Mouse (Mus musculus): ENCODE results near the gene Elp5. TPM values are rescaled to one million over a fixed set of nuclear protein-coding genes. Genes with fewer than 3 reads are reported as not detected.
"Not testable (repeated sequence)": the region's sequence is repeated elsewhere in the genome, so short reads cannot be mapped to it uniquely, and the experiment has no call there.

The Elp5 gene
- total RNA-seq, 4 experiments from 2014 or later = 69.7 to 96.0 (median 77.7) TPM

DNA sequence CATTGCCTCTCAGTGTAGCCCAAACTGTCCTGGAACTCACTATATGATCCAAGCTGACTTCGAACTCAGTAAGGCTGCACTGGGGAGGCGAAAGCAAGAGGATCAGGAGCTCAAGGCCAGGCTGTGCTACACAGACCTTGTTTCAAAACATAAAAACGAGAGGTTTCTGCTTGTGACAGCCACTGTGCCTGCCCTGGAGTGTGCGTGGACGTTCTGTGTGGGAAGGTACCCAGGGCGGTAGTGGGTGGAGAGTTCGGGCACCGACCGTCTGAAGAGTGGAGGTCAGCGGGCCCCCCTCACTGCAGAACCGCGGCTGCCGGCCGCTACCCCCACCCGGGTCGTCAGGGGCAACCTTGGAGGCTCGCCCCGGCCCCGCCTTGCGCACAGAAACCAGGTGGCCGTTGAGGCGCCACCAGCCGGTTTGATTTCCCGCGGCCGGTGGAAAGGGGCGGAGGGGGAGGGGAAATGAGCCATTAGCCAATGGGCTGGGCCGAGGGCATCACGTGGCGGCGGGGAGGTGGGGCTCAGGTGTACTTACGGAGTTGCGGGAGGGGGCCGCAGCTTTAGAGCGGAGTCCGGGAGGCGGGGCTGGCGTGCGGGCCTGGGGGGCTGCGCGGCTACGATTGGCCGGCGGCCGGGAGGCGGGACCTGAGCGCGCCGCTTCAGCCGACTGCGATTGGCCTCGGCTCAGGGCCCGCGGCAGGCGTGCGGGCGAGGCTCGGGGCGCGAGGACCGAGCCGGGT, 47.0 kb downstream of the Elp5 start, which contains the start of gene Ybx2:
Ybx2 (plus strand) TSS at position 660 of the 743 bp plus-strand sequence.
- peak; percentile 77 to 80 for DNase-seq (ENCODE audit: low spot score in 2 of 2)

GRCm38 (mm10) chr11:69934681-69935080, 47.6 kb downstream of the Elp5 start:
- DNase-seq (ENCODE audit: low spot score in 2 of 2) = no peak

GRCm38 (mm10) chr11:69934169-69934568, 48.1 kb downstream of the Elp5 start:
- DNase-seq (ENCODE audit: low spot score in 2 of 2) = peak; percentile 71 to 86

GRCm38 (mm10) chr11:69933066-69933465, 49.3 kb downstream of the Elp5 start:
- DNase-seq (ENCODE audit: low spot score in 2 of 2) = no peak

DNA sequence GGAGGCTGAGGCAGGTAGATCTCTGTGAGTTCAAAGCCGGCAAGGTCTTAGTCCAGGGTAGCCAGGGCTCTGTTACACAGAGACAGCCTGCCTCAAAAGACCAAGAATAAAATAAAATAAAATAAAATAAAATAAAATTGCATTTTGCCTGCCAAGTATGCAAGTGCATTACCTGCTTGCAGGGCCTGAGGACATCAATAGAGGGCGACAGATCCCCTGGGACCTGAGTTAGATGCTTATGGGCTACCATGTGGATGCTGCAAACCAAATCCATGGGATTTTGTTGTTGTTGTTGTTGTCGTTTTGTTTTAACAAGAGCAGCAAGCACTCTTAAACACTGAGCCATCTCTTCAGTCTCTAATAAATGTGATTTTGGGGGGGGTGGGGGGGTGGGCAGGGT, 50.1 kb downstream of the Elp5 start:
- DNase-seq (ENCODE audit: low spot score in 2 of 2) = no peak

- DNase-seq (ENCODE audit: low spot score in 2 of 2) = no peak
Measured at GRCm38 (mm10) chr11:69931769-69932168, 50.5 kb downstream of the Elp5 start.

DNA sequence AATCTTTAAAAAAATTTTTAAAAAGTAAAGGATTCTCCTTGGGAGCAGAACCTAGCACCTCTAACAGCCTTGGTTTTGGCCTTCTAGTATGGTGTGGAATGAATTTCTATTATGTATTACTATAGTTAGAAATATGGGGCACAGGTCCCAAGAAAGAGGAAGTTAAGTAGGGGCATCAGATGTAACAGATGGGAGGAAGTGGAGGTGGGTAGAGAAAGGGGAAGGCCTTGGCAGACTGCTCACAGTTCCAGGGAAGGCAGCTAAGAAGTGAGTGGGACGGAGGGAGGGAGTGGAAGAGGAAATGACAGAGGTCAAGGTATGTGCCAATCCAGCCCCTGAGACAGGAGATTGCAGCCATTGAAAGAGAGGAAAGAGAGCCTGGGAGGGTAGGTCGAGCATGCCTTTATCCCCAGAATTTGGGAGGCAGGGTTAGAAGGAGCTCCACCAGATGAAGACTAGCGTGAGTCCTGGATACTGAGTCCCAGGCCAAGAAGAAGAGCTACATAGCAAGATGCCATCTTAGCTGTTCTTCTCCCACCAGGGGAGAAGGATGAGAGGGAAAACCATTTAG, 51.3 kb downstream of the Elp5 start:
- DNase-seq (ENCODE audit: low spot score in 2 of 2) = no peak

DNA sequence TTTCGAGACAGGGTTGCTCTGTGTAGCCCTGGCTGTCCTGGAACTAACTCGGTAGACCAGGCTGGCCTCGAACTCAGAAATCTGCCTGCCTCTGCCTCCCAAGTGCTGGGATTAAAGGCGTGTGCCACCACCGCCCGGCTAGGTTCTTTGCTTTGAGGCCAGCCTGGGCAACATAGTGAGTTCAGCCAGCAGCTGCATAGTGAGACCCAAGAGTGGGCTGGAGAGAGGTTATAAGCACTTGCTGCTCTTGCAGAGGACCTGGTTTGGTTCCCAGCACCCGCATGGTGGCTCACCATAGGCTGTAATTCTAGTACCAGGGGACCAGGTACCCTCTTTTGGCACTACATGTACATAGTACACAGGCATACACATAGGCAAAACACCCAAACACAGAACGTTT, 52.1 kb downstream of the Elp5 start:
- DNase-seq (ENCODE audit: low spot score in 2 of 2) = not testable (repeated sequence)

DNA sequence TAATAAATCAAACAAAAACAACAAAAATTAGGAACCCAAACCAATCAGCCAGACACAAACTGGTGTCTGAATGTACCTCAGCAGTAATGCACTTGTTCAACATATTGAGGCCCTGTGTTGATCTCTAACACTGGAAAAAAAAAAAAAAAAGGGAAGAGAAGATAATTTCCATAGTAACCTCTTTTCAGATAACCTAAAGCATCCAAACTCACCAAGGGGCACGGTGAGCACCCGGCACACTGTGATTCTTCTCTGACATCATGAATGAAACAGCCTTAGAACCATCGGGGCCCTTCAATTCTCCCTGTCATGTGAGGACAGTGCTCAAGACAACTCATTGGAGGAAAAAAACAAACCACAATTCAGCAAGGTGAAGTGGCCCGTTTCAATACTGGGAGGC, 52.6 kb downstream of the Elp5 start:
- DNase-seq (ENCODE audit: low spot score in 2 of 2) = no peak

DNA sequence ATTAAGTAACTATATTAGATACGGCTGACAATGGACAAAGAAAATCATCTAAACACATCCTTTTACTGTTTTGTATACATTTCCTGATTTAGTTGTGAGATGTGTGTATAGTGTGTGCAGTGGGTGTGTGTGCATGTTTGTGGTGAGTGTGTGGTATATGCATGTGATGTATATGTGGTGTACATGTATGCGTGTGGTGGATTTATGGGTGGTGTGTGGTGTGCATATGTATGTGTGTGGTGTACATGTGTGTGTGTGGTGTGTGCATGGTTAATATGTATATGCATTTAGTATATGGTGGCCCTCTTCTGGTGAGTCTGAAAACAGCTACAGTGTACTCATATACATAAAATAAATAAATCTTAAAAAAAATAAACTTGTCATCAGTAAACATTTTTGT, 54.8 kb downstream of the Elp5 start:
- no peak for DNase-seq (ENCODE audit: low spot score in 2 of 2)

GRCm38 (mm10) chr11:69922796-69923195, 59.5 kb downstream of the Elp5 start:
- no peak for DNase-seq (ENCODE audit: low spot score in 2 of 2)

- no peak for DNase-seq (ENCODE audit: low spot score in 2 of 2)
Measured at GRCm38 (mm10) chr11:69922012-69922756, 60.1 kb downstream of the Elp5 start.

GRCm38 (mm10) chr11:69921114-69922011, 61.0 kb downstream of the Elp5 start, which contains the start of gene Eif5a:
Gene Eif5a (minus strand): TSS chr11:69921958.
- DNase-seq (ENCODE audit: low spot score in 2 of 2) = peak; percentile 100

- peak in 1 of 2 experiments; percentile 32 for DNase-seq (ENCODE audit: low spot score in 2 of 2)
Measured at GRCm38 (mm10) chr11:69920266-69921031, 61.9 kb downstream of the Elp5 start.

DNA sequence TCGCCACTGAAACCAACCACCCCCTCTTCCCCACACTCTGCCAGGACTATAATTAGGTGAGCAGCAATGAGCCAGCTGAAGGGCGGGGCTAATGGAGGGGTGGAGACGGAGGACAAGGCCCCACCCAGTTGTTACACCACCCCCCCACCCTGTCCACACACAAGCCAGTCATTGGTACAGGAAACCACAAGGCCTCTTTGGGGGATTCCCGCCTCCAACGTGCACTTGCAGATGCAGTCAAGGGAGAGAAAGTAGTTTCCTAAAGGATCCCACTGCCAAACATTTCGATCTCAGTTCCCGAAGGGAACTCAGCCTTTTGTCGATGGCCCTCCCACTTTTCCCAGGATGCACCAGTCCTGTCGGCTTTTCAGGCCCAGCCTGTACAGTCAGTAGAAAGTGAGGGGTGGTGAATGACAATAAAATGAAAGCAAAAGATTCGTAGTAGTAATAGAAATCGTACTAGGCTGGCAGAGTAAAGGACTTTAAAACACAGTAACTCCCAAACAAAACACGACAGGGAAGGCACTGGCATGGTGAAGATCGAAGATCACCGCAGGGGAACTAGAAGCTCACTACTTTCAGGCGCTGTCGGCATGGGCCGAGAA, 62.6 kb downstream of the Elp5 start:
- no peak for DNase-seq (ENCODE audit: low spot score in 2 of 2)

DNA sequence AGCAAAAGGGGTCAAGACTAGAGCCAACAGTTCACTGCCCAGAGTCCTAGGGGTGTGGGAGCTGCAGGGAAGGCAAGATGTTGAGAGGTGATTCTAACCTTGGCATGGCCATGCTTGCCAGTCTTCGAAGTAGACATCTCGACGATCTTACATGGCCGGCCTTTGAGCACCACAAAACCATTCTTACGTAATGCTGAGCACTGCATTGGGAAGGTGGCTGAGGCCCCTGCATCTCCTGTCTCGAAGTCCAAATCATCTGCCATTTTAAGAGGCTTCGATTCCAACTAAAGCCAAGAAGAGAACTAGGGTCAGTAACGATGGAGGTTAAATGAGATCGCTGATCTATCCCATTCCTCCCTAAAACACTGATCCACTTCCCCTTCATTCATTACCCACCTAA, 63.3 kb downstream of the Elp5 start:
- no peak for DNase-seq (ENCODE audit: low spot score in 2 of 2)
